Mouse (Mus musculus) thymus, adult 2 months (tissue): ENCODE measurements around the gene Cacnb2.

ENCODE experiments used
- CTCF ChIP-seq: fragments of 200-500 bp; IDR thresholded peaks from 2 replicates; pipeline ENCODE4 v1.5.1; 2012; ENCODE audit warnings: mild to moderate bottlenecking, control low read depth, low read length, moderate library complexity, borderline replicate concordance; ENCODE audit not compliant: control insufficient read depth, poor library complexity, insufficient read depth; ENCODE audit errors: extremely low read depth
- POLR2A ChIP-seq: fragments of 200-500 bp; IDR thresholded peaks from 2 replicates; pipeline ENCODE4 v1.6.1; 2012; ENCODE audit warnings: mild to moderate bottlenecking, low read length, control low read depth, moderate library complexity; ENCODE audit not compliant: control insufficient read depth, poor library complexity, insufficient read depth; ENCODE audit errors: extremely low read depth

GRCm38 (mm10) chr2:14903837-14904236, 300.9 kb downstream of the Cacnb2 start:
- no peak for TF ChIP-seq POLR2A
- TF ChIP-seq CTCF: no peak
